Mouse (Mus musculus) C2C12 (cell line): Measurements from ENCODE around the gene Gm49318.

Source experiments
- CEBPB ChIP-seq: IDR thresholded peaks from one replicate; pipeline ENCODE4 v1.6.1; 2011; ENCODE audit warnings: low read depth, mild to moderate bottlenecking, control low read depth, moderate library complexity
- CTCF ChIP-seq: IDR thresholded peaks from one replicate; pipeline ENCODE4 v1.5.1; 2011; ENCODE audit not compliant: control insufficient read depth, insufficient read depth, insufficient read length
- MAX ChIP-seq: IDR thresholded peaks from one replicate; pipeline ENCODE4 v1.6.1; 2011; ENCODE audit warnings: mild to moderate bottlenecking, control low read depth
- MYOD1 ChIP-seq: IDR thresholded peaks from one replicate; pipeline ENCODE4 v1.6.1; 2011; ENCODE audit warnings: low read depth; ENCODE audit not compliant: control insufficient read depth, insufficient read length
- USF1 ChIP-seq: IDR thresholded peaks from one replicate; pipeline ENCODE4 v1.6.1; 2011; ENCODE audit warnings: low read depth, mild to moderate bottlenecking, control low read depth, moderate library complexity

- TF ChIP-seq MYOD1, result no peak
- no peak for TF ChIP-seq CTCF
- TF ChIP-seq USF1, result no peak
- TF ChIP-seq CEBPB, result no peak
- TF ChIP-seq MAX, result no peak
Measured at GRCm38 (mm10) chr9:22116086-22116485, 45.0 kb upstream of the Gm49318 start.
